ENCODE assay signal across 19 mouse cellular contexts in the genomic region with DNA sequence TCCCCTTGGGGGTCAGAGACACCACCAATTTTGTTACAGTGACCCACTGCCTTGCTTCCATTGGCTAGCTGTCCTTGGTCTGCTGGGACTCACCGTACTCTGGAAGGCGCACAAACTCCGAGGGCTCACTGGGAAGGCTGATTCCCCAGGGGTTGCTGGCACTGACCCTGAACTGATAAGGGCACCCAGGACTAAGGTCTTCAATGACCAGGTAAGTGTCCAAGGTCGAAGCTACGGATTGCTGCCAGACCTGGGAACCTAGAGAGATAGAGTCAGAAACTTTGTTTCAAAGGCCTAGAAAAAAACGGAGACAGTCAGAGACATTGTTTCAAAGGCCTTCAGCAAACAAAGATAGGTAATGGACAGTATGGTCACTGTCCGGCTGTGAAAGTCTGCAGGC.
"Had no signal": no experiment of that assay in that cellular context is flagged by ENCODE, and none has a peak within 500 bp of the region (broad histone marks: within the 10 kb centered on the region; RNA-seq: fewer than 3 reads in every experiment).

No protein-coding gene starts in this region.

- DNase-seq: lung, adult 18-20 months; lung, embryonic 14.5 days; lung, postnatal 10 days; lung, postnatal 4 days; midbrain, embryonic 14.5 days; retina, postnatal 1 day; right cerebral cortex, adult 18-20 months; right cerebral cortex, postnatal 25 days; right cerebral cortex, postnatal 4 days; spleen, adult 18-20 months; thymus, adult 18-20 months; thymus, postnatal 14 days; thymus, postnatal 36 days had no signal

- H3K4me2 ChIP-seq: lung, embryonic 14.5 days; midbrain, embryonic 12.5 days; neural tube, embryonic 13.5 days; neural tube, embryonic 15.5 days had no signal

- H3K4me3 ChIP-seq: midbrain, embryonic 10.5 days; midbrain, embryonic 12.5 days; myocyte; neural tube, embryonic 13.5 days; neural tube, embryonic 15.5 days had no signal

- H3K4me1 ChIP-seq: neural tube, embryonic 13.5 days; neural tube, embryonic 15.5 days had no signal

- H3K27ac ChIP-seq: midbrain, embryonic 10.5 days; midbrain, embryonic 12.5 days; neural tube, embryonic 13.5 days; neural tube, embryonic 15.5 days had no signal

- ATAC-seq: midbrain, embryonic 16.5 days had no signal

- H3K9ac ChIP-seq: lung, embryonic 14.5 days; midbrain, embryonic 12.5 days; neural tube, embryonic 13.5 days; neural tube, embryonic 15.5 days had no signal

- H3K9me3 ChIP-seq: midbrain, embryonic 10.5 days; midbrain, embryonic 12.5 days; neural tube, embryonic 13.5 days; neural tube, embryonic 15.5 days had no signal

- H3K36me3 ChIP-seq: midbrain, embryonic 10.5 days had no signal

- H3K27me3 ChIP-seq: midbrain, embryonic 12.5 days; neural tube, embryonic 13.5 days; neural tube, embryonic 15.5 days had no signal
